Mouse (Mus musculus) E14TG2a.4 (cell line): ENCODE measurements at regions not wholly inside any gene's neighbourhood (a gene's known extent, or its start where the extent isn't known, plus 50 kb on each side); places are given as distances from the start of the nearest gene placed in this dataset.

ENCODE experiments used
- CTCF ChIP-seq: conservative IDR thresholded peaks from 2 replicates; pipeline ENCODE4 v1.5.1; 2014; ENCODE audit warnings: low read length
- POU5F1 ChIP-seq: IDR thresholded peaks from 2 replicates; pipeline ENCODE4 v1.6.1; 2014; ENCODE audit warnings: low read length, borderline replicate concordance

DNA sequence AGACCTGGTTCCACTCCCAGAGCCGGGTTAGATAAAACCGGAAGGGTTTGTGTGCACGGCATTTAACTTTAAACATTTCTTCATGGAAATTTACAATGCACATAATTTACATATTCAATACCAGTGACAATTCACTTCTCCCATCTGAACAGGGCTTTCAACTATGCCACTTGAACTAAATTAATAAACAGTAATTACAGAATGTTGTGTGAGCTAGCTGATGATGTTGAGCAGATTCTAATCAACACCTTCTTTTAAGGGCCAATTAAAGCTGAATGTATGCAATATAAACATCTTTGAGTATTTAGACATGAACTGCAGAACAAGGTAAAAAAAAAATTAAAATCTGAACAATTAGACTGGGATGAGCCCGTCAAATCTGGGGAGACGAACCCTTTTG lies 68.1 kb upstream of the Lmo4 start:
- TF ChIP-seq CTCF: no peak
- no peak for TF ChIP-seq POU5F1
